Mouse (Mus musculus): ENCODE measurements around the gene Zfp612. TPM values are rescaled to one million over a fixed set of nuclear protein-coding genes. Genes with fewer than 3 reads are reported as not detected.
"Not testable (repeated sequence)": the region's sequence is repeated elsewhere in the genome, so short reads cannot be mapped to it uniquely, and the experiment has no call there.

Gene Zfp612
- 5.1 TPM in 2 replicates for polyA plus RNA-seq (2015; fragmentation: Nextera tagmentation; extraction: Ambion mirVana)

- 7% methylated on average over 54 of the region's 54 CpGs for WGBS
- 0 out of 2 replicates have a peak, but pooled peaks cover 2% of the 10 kb centered on the region for H3K27me3 ChIP-seq (replicated peaks)
Observed at GRCm38 (mm10) chr8:110079282-110080221, at the start of gene Zfp612. Zfp612 (plus strand) TSS chr8:110079746.

GRCm38 (mm10) chr8:110033771-110034170 is 45.8 kb upstream of the Zfp612 start:
- H3K27ac ChIP-seq: not testable (repeated sequence)

More at GRCm38 (mm10) chr8:110079282-110080221, at the start of gene Zfp612:
- Histone ChIP-seq H3K4me1 (replicated peaks) (0 out of 2 replicates have a peak, but pooled peaks cover 5% of the 10 kb centered on the region), H3K36me3 (no peaks in the 10 kb centered on the region), H3K9me3 (no peaks in the 10 kb centered on the region), H3K9ac (peak within 1 kb of the TSS; percentile 64), H3K4me3 (replicated peaks) (peak within 1 kb of the TSS; percentile 57), H3K4me2 (replicated peaks) (peak within 1 kb of the TSS; percentile 92), H3K27ac (no peak within 1 kb of the TSS)
- peak; percentile 96 for ATAC-seq

GRCm38 (mm10) chr8:110034331-110034730 is 45.2 kb upstream of the Zfp612 start:
- Histone ChIP-seq H3K4me2 (replicated peaks) (no peak overlapping the region), H3K9ac (no peak overlapping the region), H3K9me3 (no peaks in the 10 kb centered on the region), H3K27me3 (replicated peaks) (no peaks in the 10 kb centered on the region), H3K4me1 (replicated peaks) (0 out of 2 replicates have a peak, but pooled peaks cover 1% of the 10 kb centered on the region), H3K27ac (no peak overlapping the region), H3K4me3 (replicated peaks) (no peak overlapping the region), H3K36me3 (no peaks in the 10 kb centered on the region)
- WGBS: 67% methylated on average over 4 of the region's 4 CpGs
- ATAC-seq: no peak

More at GRCm38 (mm10) chr8:110033771-110034170, 45.8 kb upstream of the Zfp612 start:
- not testable (repeated sequence) for H3K4me2 ChIP-seq (replicated peaks); H3K27me3 ChIP-seq (replicated peaks); H3K4me3 ChIP-seq (replicated peaks); H3K36me3 ChIP-seq; ATAC-seq; H3K9ac ChIP-seq; H3K4me1 ChIP-seq (replicated peaks); H3K9me3 ChIP-seq
- 43% methylated on average over 8 of the region's 8 CpGs for WGBS

- WGBS: 67% methylated on average over 2 of the region's 2 CpGs
- no peaks in the 10 kb centered on the region for H3K36me3 ChIP-seq
- ATAC-seq: no peak
- H3K4me1 ChIP-seq (replicated peaks): 0 out of 2 replicates have a peak, but pooled peaks cover 3% of the 10 kb centered on the region
- H3K27ac ChIP-seq: no peak overlapping the region
- H3K9me3 ChIP-seq: no peaks in the 10 kb centered on the region
- H3K27me3 ChIP-seq (replicated peaks): no peaks in the 10 kb centered on the region
- no peak overlapping the region for H3K9ac ChIP-seq
- no peak overlapping the region for H3K4me2 ChIP-seq (replicated peaks)
- H3K4me3 ChIP-seq (replicated peaks): no peak overlapping the region
Observed at GRCm38 (mm10) chr8:110036156-110036555, 43.4 kb upstream of the Zfp612 start.

GRCm38 (mm10) chr8:110039216-110039615 is 40.3 kb upstream of the Zfp612 start:
- H3K36me3 ChIP-seq: no peaks in the 10 kb centered on the region
- ATAC-seq: peak; percentile 54
- H3K4me3 ChIP-seq (replicated peaks): no peak overlapping the region
- H3K9me3 ChIP-seq: no peaks in the 10 kb centered on the region
- H3K4me1 ChIP-seq (replicated peaks): 0 out of 2 replicates have a peak, but pooled peaks cover 3% of the 10 kb centered on the region
- no peak overlapping the region for H3K4me2 ChIP-seq (replicated peaks)
- WGBS: 33% methylated on average over 7 of the region's 7 CpGs
- no peak overlapping the region for H3K9ac ChIP-seq
- H3K27ac ChIP-seq: no peak overlapping the region
- no peaks in the 10 kb centered on the region for H3K27me3 ChIP-seq (replicated peaks)

GRCm38 (mm10) chr8:110039659-110040058 is 39.9 kb upstream of the Zfp612 start, which contains the start of gene Chst4:
Chst4 (minus strand) TSS chr8:110039740.
- H3K4me3 ChIP-seq (replicated peaks): no peak within 1 kb of the TSS
- 0 out of 2 replicates have a peak, but pooled peaks cover 3% of the 10 kb centered on the region for H3K4me1 ChIP-seq (replicated peaks)
- H3K27ac ChIP-seq: no peak within 1 kb of the TSS
- no peaks in the 10 kb centered on the region for H3K27me3 ChIP-seq (replicated peaks)
- ATAC-seq: peak; percentile 86
- 60% methylated on average over 5 of the region's 5 CpGs for WGBS
- H3K9me3 ChIP-seq: no peaks in the 10 kb centered on the region
- H3K4me2 ChIP-seq (replicated peaks): no peak within 1 kb of the TSS
- no peak within 1 kb of the TSS for H3K9ac ChIP-seq
- no peaks in the 10 kb centered on the region for H3K36me3 ChIP-seq

GRCm38 (mm10) chr8:110040509-110040908 is 39.0 kb upstream of the Zfp612 start:
- H3K4me1 ChIP-seq (replicated peaks): 0 out of 2 replicates have a peak, but pooled peaks cover 3% of the 10 kb centered on the region
- peak; percentile 69 for ATAC-seq
- H3K27ac ChIP-seq: no peak overlapping the region
- H3K9me3 ChIP-seq: no peaks in the 10 kb centered on the region
- H3K4me3 ChIP-seq (replicated peaks): no peak overlapping the region
- no peaks in the 10 kb centered on the region for H3K36me3 ChIP-seq
- H3K9ac ChIP-seq: no peak overlapping the region
- 62% methylated on average over 4 of the region's 4 CpGs for WGBS
- H3K4me2 ChIP-seq (replicated peaks): no peak overlapping the region
- H3K27me3 ChIP-seq (replicated peaks): no peaks in the 10 kb centered on the region

GRCm38 (mm10) chr8:110051208-110051607 is 28.3 kb upstream of the Zfp612 start:
- 54% methylated on average over 6 of the region's 6 CpGs for WGBS
- no peak overlapping the region for H3K4me2 ChIP-seq (replicated peaks)
- no peak overlapping the region for H3K4me3 ChIP-seq (replicated peaks)
- peaks cover 10% of the 10 kb centered on the region for H3K27me3 ChIP-seq (replicated peaks)
- no peaks in the 10 kb centered on the region for H3K9me3 ChIP-seq
- no peak overlapping the region for H3K9ac ChIP-seq
- H3K4me1 ChIP-seq (replicated peaks): no peaks in the 10 kb centered on the region
- peak; percentile 43; the same call in 1 of the 2 replicates for ATAC-seq
- H3K27ac ChIP-seq: no peak overlapping the region
- H3K36me3 ChIP-seq: no peaks in the 10 kb centered on the region

- H3K4me3 ChIP-seq (replicated peaks): no peak overlapping the region
- H3K27ac ChIP-seq: no peak overlapping the region
- no peak overlapping the region for H3K4me2 ChIP-seq (replicated peaks)
- no peak for ATAC-seq
- WGBS: 76% methylated on average over 8 of the region's 8 CpGs
- no peaks in the 10 kb centered on the region for H3K4me1 ChIP-seq (replicated peaks)
- peaks cover 12% of the 10 kb centered on the region; the same call in 1 of the 2 replicates for H3K27me3 ChIP-seq (replicated peaks)
- no peaks in the 10 kb centered on the region for H3K9me3 ChIP-seq
- no peaks in the 10 kb centered on the region for H3K36me3 ChIP-seq
- no peak overlapping the region for H3K9ac ChIP-seq
Observed at GRCm38 (mm10) chr8:110058207-110058606, 21.3 kb upstream of the Zfp612 start.

- H3K9ac ChIP-seq: no peak overlapping the region
- no peaks in the 10 kb centered on the region for H3K4me1 ChIP-seq (replicated peaks)
- no peaks in the 10 kb centered on the region for H3K9me3 ChIP-seq
- WGBS: 51% methylated on average over 9 of the region's 9 CpGs
- no peak overlapping the region for H3K4me3 ChIP-seq (replicated peaks)
- no peaks in the 10 kb centered on the region for H3K27me3 ChIP-seq (replicated peaks)
- no peak overlapping the region for H3K4me2 ChIP-seq (replicated peaks)
- ATAC-seq: no peak
- no peak overlapping the region for H3K27ac ChIP-seq
- no peaks in the 10 kb centered on the region for H3K36me3 ChIP-seq
Observed at GRCm38 (mm10) chr8:110064161-110064560, 15.4 kb upstream of the Zfp612 start.

GRCm38 (mm10) chr8:110064606-110065365 is 14.8 kb upstream of the Zfp612 start:
- no peak overlapping the region for H3K4me2 ChIP-seq (replicated peaks)
- no peak overlapping the region for H3K9ac ChIP-seq
- H3K4me1 ChIP-seq (replicated peaks): no peaks in the 10 kb centered on the region
- H3K27ac ChIP-seq: no peak overlapping the region
- H3K27me3 ChIP-seq (replicated peaks): no peaks in the 10 kb centered on the region
- H3K4me3 ChIP-seq (replicated peaks): no peak overlapping the region
- H3K9me3 ChIP-seq: no peaks in the 10 kb centered on the region
- no peak for ATAC-seq
- WGBS: 90% methylated on average over 18 of the region's 18 CpGs
- no peaks in the 10 kb centered on the region for H3K36me3 ChIP-seq

GRCm38 (mm10) chr8:110065676-110066075 is 13.9 kb upstream of the Zfp612 start:
- Histone ChIP-seq H3K27ac (no peak overlapping the region), H3K36me3 (no peaks in the 10 kb centered on the region), H3K9me3 (no peaks in the 10 kb centered on the region), H3K4me1 (replicated peaks) (no peaks in the 10 kb centered on the region), H3K4me3 (replicated peaks) (no peak overlapping the region), H3K27me3 (replicated peaks) (no peaks in the 10 kb centered on the region), H3K4me2 (replicated peaks) (no peak overlapping the region), H3K9ac (no peak overlapping the region)
- WGBS: 87% methylated on average over 4 of the region's 4 CpGs
- no peak for ATAC-seq
